Mouse (Mus musculus) Patski (cell line): ENCODE data around the gene Tank. TPM values are rescaled to one million over a fixed set of nuclear protein-coding genes. Genes with fewer than 3 reads are reported as not detected.

Experiments
- ATAC-seq: fragments of 100-300 bp; one replicate; pipeline ENCODE4 v1.8.0; 2021
- CTCF ChIA-PET: fragments of 350-600 bp; sonication (Branson Sonifier 250); formaldehyde crosslinking; loops from one replicate; lab custom pipeline; 2022; ENCODE audit warnings: inconsistent platforms; lab: Charles Lee
- POLR2A ChIA-PET: fragments of 350-600 bp; sonication (Branson Sonifier 250); formaldehyde crosslinking; loops from one replicate; lab custom pipeline; 2022; ENCODE audit warnings: antibody characterized with exemption, inconsistent platforms; lab: Charles Lee
- DNase-seq: peaks from one replicate; pipeline ENCODE4 v3.0.0-alpha.2; 2011; ENCODE audit warnings: low read depth, low spot score
- H3K27me3 ChIP-seq: fragments of 371-371 bp; one replicate; pipeline ENCODE4 v1.5.1; 2021
- CTCF ChIP-seq: fragments of 100-300 bp; IDR thresholded peaks from one replicate; pipeline ENCODE4 v1.5.1; 2021
- in situ Hi-C: fragments of 300-500 bp; cut with MboI; formaldehyde crosslinking; loops from 3 replicates; pipeline ENCODE4 v1.11.1; 2018; ENCODE audit warnings: low pct_unique_long_range_greater_than_20kb, mixed read lengths
- polyA plus RNA-seq: library from polyadenylated mRNA; unstranded; gene quantifications from one replicate; pipeline ENCODE4 v1.2.3, GENCODE M21; 2021

The Tank gene
- polyA plus RNA-seq, 1 experiment from 2014 or later = 39.2 TPM

GRCm38 (mm10) chr2:61686533-61686932 lies 108.1 kb downstream of the Tank start:
- TF ChIP-seq CTCF = no peak
- ATAC-seq (no peak), DNase-seq (no peak)
- in situ Hi-C loops = no loop called here
- CTCF ChIA-PET = no interaction called here
- POLR2A ChIA-PET = no interaction called here
- H3K27me3 ChIP-seq = peaks cover 32% of the 10 kb centered on the region

GRCm38 (mm10) chr2:61689086-61689485 lies 110.7 kb downstream of the Tank start:
- DNase-seq (no peak), ATAC-seq (no peak)
- in situ Hi-C loops = no loop called here
- no peak for TF ChIP-seq CTCF
- POLR2A ChIA-PET = no interaction called here
- H3K27me3 ChIP-seq = peaks cover 34% of the 10 kb centered on the region
- CTCF ChIA-PET = interaction anchor here (1.5 kb wide), 1 partner anchor 21 kb away, joined by 4 read pairs; no protein-coding TSS in a partner anchor

Other genes with a start within 250 kb of the Tank start
- gene Psmd14, start 133.1 kb downstream of the Tank start, polyA plus RNA-seq = 153 TPM
- 0.01 TPM for gene Tbr1, start 224.3 kb downstream of the Tank start, polyA plus RNA-seq